Mouse (Mus musculus): ENCODE data around the gene Elavl1.
"Not testable (repeated sequence)": the region's sequence is repeated elsewhere in the genome, so short reads cannot be mapped to it uniquely, and the experiment has no call there.

DNA sequence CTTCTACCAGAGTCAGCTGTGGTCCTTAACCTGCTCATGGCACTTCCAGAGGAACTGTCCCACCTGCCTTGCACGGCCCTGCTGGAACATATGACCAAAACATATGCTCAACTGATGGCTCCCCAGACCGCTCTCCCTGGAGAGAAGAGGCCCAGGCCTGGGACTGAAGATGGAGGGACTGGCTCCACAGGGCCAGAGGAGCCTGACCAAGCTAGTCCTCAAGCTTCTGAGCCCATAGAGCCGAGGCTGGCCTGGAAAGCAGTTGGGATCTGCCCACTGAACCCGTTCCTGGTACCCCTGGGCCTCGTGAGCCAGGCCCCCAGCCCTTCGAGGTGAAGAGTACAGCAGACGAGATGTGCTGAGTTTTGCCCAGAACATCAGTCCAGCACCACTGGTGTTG lies 69.7 kb downstream of the Elavl1 start:
- not testable (repeated sequence) for TF ChIP-seq POLR2A, CTCF (IDR thresholded peaks at IDR 0.05; ENCODE audit: extremely low read depth, insufficient read depth, low read length)
